Mouse (Mus musculus): ENCODE measurements around the gene Olfr1502. TPM values are rescaled to one million over a fixed set of nuclear protein-coding genes. Genes with fewer than 3 reads are reported as not detected.
"Not testable (repeated sequence)": the region's sequence is repeated elsewhere in the genome, so short reads cannot be mapped to it uniquely, and the experiment has no call there.

Gene Olfr1502
- polyA plus RNA-seq (2015; fragmentation: Nextera tagmentation; extraction: Ambion mirVana) = not detected in 2 replicates

DNA sequence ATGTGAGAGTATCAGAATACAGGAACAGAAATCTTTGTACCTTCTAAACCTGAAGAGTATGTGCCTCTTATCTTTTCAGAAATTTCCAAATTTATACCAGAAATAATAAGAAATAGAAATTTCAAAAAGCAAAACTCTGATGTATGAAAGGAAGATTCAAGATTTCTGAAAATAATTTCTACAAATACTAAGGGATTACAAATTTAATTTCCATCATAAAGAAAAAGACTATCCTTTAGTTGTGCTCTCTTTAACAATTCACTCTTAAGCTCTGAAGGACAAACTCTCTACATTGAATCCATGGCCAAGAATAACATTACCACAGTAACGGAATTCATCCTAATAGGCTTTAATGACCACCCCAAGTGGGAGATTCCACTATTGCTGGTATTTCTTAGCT is at the start of gene Olfr1502:
Gene Olfr1502, plus strand, starts transcription at position 301 of the 400 bp plus-strand sequence.
- Histone ChIP-seq H3K9ac (ENCODE audit: low read length) (no peak within 1 kb of the TSS), H3K4me2 (ENCODE audit: low read depth, low read length) (no peak within 1 kb of the TSS), H3K27ac (ENCODE audit: low read length) (no peak within 1 kb of the TSS), H3K36me3 (ENCODE audit: control insufficient read depth, insufficient read depth, low read length) (no peaks in the 10 kb centered on the region), H3K4me3 (replicated peaks; ENCODE audit: low read length) (no peak within 1 kb of the TSS), H3K4me1 (ENCODE audit: control insufficient read depth, insufficient read depth, low read length) (no peaks in the 10 kb centered on the region), H3K9me3 (replicated peaks; ENCODE audit: control insufficient read depth, low read length) (no peaks in the 10 kb centered on the region), H3K27me3 (ENCODE audit: control insufficient read depth, insufficient read depth, low read length) (no peaks in the 10 kb centered on the region)
- 89% methylated on average over 1 of the region's 1 CpGs for WGBS
- no peak for ATAC-seq (ENCODE audit: insufficient read depth, low FRiP score)

DNA sequence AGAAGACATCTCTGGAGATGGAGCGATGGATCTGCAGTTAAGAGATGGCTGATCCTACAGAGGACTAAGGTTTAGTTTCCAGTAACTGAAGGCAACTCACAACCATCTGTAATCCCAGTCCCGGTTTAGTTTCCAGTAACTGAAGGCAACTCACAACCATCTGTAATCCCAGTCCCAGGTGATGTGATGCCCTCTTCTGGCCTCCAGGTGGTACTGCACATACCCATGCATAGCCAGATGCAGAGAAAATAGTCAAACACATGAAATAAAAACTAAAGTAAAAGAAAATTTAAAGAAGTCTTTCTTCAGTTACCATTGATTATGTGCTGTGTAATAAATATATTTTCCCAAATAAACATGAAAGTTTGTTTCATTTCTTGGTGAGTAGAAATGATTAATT is 48.8 kb upstream of the Olfr1502 start:
- Histone ChIP-seq H3K36me3 (ENCODE audit: control insufficient read depth, insufficient read depth, low read length) (no peaks in the 10 kb centered on the region), H3K9me3 (replicated peaks; ENCODE audit: control insufficient read depth, low read length) (no peaks in the 10 kb centered on the region), H3K27ac (ENCODE audit: low read length) (no peak overlapping the region), H3K4me2 (ENCODE audit: low read depth, low read length) (no peak overlapping the region), H3K4me1 (ENCODE audit: control insufficient read depth, insufficient read depth, low read length) (no peaks in the 10 kb centered on the region), H3K27me3 (ENCODE audit: control insufficient read depth, insufficient read depth, low read length) (no peaks in the 10 kb centered on the region), H3K4me3 (replicated peaks; ENCODE audit: low read length) (no peak overlapping the region), H3K9ac (ENCODE audit: low read length) (no peak overlapping the region)
- ATAC-seq (ENCODE audit: insufficient read depth, low FRiP score) = no peak
- WGBS = 50% methylated on average over 2 of the region's 2 CpGs

DNA sequence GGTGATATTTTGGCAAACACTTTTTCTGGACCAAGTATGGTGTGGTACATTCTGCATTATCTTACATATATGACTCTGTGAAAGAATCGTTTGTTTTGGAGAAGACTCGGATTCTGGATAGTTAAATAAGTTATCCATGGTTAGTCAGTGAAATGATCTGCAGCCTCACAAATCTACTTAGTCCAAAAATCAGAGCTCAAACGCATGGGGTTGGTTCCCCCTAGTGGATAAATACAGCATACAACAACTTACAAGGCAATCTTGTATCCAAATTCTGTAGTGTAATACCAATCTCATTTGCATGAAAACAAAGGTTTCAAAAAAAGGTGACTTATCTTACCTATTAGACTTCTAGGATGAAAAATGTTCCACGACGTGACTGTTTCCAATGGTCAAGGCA is 42.8 kb upstream of the Olfr1502 start:
- H3K4me2 ChIP-seq (ENCODE audit: low read depth, low read length) = no peak overlapping the region
- H3K27me3 ChIP-seq (ENCODE audit: control insufficient read depth, insufficient read depth, low read length) = no peaks in the 10 kb centered on the region
- H3K9me3 ChIP-seq (replicated peaks; ENCODE audit: control insufficient read depth, low read length) = no peaks in the 10 kb centered on the region
- ATAC-seq (ENCODE audit: insufficient read depth, low FRiP score) = no peak
- no peak overlapping the region for H3K9ac ChIP-seq (ENCODE audit: low read length)
- H3K27ac ChIP-seq (ENCODE audit: low read length) = no peak overlapping the region
- no peak overlapping the region for H3K4me3 ChIP-seq (replicated peaks; ENCODE audit: low read length)
- 33% methylated on average over 5 of the region's 5 CpGs for WGBS
- H3K4me1 ChIP-seq (ENCODE audit: control insufficient read depth, insufficient read depth, low read length) = no peaks in the 10 kb centered on the region
- no peaks in the 10 kb centered on the region for H3K36me3 ChIP-seq (ENCODE audit: control insufficient read depth, insufficient read depth, low read length)

DNA sequence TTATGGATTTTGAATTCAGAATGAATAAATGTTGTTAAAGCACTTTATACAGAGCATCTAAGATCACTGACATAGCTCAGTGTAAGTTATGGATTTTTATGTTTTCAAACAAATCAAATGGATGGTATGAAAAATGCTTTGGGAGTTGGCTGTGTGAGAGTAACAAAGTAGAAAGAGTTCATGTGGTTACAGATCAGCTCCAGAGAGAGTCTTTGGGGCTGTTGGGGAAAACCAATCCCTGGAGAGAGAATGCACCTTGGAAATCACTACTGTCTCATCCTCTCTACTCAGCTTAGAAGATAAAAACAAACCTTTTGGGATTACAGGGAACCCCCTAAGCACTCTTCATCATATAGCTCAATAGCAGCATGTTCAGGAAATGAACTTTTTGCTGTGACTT is 42.2 kb upstream of the Olfr1502 start, which contains the start of gene Olfr1499:
Gene Olfr1499, minus strand, starts transcription at position 101 of the 400 bp plus-strand sequence.
- no peaks in the 10 kb centered on the region for H3K36me3 ChIP-seq (ENCODE audit: control insufficient read depth, insufficient read depth, low read length)
- no peaks in the 10 kb centered on the region for H3K4me1 ChIP-seq (ENCODE audit: control insufficient read depth, insufficient read depth, low read length)
- H3K9me3 ChIP-seq (replicated peaks; ENCODE audit: control insufficient read depth, low read length) = no peaks in the 10 kb centered on the region
- H3K27ac ChIP-seq (ENCODE audit: low read length) = no peak within 1 kb of the TSS
- H3K9ac ChIP-seq (ENCODE audit: low read length) = no peak within 1 kb of the TSS
- ATAC-seq (ENCODE audit: insufficient read depth, low FRiP score) = no peak
- no peaks in the 10 kb centered on the region for H3K27me3 ChIP-seq (ENCODE audit: control insufficient read depth, insufficient read depth, low read length)
- no peak within 1 kb of the TSS for H3K4me2 ChIP-seq (ENCODE audit: low read depth, low read length)
- no peak within 1 kb of the TSS for H3K4me3 ChIP-seq (replicated peaks; ENCODE audit: low read length)

DNA sequence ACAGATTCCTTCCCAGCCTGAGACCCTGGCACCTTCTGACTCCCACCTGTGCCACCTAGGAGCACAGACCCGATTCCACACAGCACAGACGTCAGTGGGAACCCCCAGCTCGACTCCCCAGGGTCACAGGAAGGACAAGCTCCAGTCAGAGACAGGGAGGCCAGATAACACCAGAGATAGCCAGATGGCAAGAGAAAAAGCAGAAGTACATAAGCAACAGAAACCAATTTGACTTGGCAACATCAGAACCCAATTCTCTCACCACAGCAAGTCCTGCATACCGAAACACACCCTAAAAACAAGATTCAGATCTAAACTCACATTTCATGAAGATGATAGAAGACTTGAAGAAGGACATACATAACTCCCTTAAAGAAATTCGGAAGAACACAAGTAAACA is 40.7 kb upstream of the Olfr1502 start:
- H3K36me3 ChIP-seq (ENCODE audit: control insufficient read depth, insufficient read depth, low read length) = no peaks in the 10 kb centered on the region
- H3K9me3 ChIP-seq (replicated peaks; ENCODE audit: control insufficient read depth, low read length) = no peaks in the 10 kb centered on the region
- WGBS = 62% methylated on average over 5 of the region's 5 CpGs
- ATAC-seq (ENCODE audit: insufficient read depth, low FRiP score) = no peak
- no peaks in the 10 kb centered on the region for H3K27me3 ChIP-seq (ENCODE audit: control insufficient read depth, insufficient read depth, low read length)
- no peak overlapping the region for H3K4me3 ChIP-seq (replicated peaks; ENCODE audit: low read length)
- H3K4me1 ChIP-seq (ENCODE audit: control insufficient read depth, insufficient read depth, low read length) = no peaks in the 10 kb centered on the region
- H3K9ac ChIP-seq (ENCODE audit: low read length) = no peak overlapping the region
- H3K4me2 ChIP-seq (ENCODE audit: low read depth, low read length) = no peak overlapping the region
- H3K27ac ChIP-seq (ENCODE audit: low read length) = no peak overlapping the region

DNA sequence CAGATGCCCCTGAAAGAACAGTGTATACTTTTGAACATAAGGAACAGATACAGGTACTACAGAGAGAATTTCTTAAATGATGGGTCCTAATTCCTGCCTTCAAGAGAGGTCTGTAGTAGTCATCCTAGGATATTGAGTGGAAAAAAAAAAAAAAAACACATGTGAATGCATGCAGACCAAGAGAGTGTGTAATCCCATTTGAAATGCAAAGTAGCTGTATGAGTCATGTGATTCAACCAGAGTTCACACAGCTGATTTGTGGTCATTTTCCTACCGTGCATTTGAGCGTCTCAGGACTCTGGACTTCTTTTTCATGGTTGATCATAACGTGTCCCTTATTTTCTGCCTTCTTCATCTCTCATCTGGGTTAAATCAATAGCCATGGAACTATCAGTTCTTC is 33.1 kb upstream of the Olfr1502 start:
- 75% methylated on average over 3 of the region's 3 CpGs for WGBS
- H3K36me3 ChIP-seq (ENCODE audit: control insufficient read depth, insufficient read depth, low read length) = no peaks in the 10 kb centered on the region

DNA sequence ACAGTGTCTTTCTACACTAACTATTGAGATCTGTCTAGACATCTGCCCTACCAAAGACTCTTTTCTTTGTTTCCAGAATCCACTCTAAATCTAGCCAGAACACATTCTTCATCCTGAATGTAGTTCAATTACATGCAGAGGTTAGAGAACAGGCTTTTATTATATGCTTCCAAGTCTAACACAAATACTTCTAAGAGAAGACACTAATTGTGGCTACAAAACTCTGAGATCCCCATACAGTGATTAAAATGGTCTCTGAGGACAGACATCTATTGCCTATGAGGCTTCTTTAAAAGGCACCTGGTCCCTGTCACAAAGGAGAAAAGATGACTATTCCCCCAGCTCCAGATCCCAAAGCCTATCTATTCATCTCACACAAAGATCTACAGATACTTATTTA is 31.2 kb upstream of the Olfr1502 start, which contains the start of gene Olfr1500:
Gene Olfr1500, minus strand, starts transcription at position 101 of the 400 bp plus-strand sequence.
- H3K27ac ChIP-seq (ENCODE audit: low read length) = no peak within 1 kb of the TSS
- no peaks in the 10 kb centered on the region for H3K27me3 ChIP-seq (ENCODE audit: control insufficient read depth, insufficient read depth, low read length)
- H3K36me3 ChIP-seq (ENCODE audit: control insufficient read depth, insufficient read depth, low read length) = no peaks in the 10 kb centered on the region
- no peak within 1 kb of the TSS for H3K9ac ChIP-seq (ENCODE audit: low read length)
- ATAC-seq (ENCODE audit: insufficient read depth, low FRiP score) = no peak
- H3K4me3 ChIP-seq (replicated peaks; ENCODE audit: low read length) = no peak within 1 kb of the TSS
- H3K4me1 ChIP-seq (ENCODE audit: control insufficient read depth, insufficient read depth, low read length) = no peaks in the 10 kb centered on the region
- no peaks in the 10 kb centered on the region for H3K9me3 ChIP-seq (replicated peaks; ENCODE audit: control insufficient read depth, low read length)
- H3K4me2 ChIP-seq (ENCODE audit: low read depth, low read length) = no peak within 1 kb of the TSS

More for the DNA sequence above, 33.1 kb upstream of the Olfr1502 start:
- no peak overlapping the region for H3K27ac ChIP-seq (ENCODE audit: low read length)
- H3K4me2 ChIP-seq (ENCODE audit: low read depth, low read length) = no peak overlapping the region
- no peaks in the 10 kb centered on the region for H3K27me3 ChIP-seq (ENCODE audit: control insufficient read depth, insufficient read depth, low read length)
- H3K4me3 ChIP-seq (replicated peaks; ENCODE audit: low read length) = no peak overlapping the region
- no peaks in the 10 kb centered on the region for H3K9me3 ChIP-seq (replicated peaks; ENCODE audit: control insufficient read depth, low read length)
- ATAC-seq (ENCODE audit: insufficient read depth, low FRiP score) = no peak
- H3K9ac ChIP-seq (ENCODE audit: low read length) = no peak overlapping the region
- no peaks in the 10 kb centered on the region for H3K4me1 ChIP-seq (ENCODE audit: control insufficient read depth, insufficient read depth, low read length)

DNA sequence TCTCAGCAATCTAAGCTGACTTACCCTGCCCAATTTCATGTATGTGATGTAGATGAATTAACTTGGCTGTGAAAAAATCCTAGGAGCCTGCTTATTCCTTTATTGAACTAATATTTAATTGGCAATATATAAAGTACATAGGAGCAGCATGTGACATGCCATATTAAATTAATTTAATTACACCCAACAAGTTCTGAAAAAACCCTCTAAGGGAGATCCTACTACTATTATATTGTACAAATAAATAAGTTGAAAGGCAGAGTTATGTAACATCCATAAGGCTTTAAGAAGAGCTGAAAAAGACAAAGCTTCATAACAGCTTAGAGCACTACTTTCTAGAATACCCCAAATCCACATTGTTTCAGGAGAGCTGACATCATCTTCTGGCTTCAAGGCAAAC is 11.0 kb upstream of the Olfr1502 start, which contains the start of gene Olfr1501:
Gene Olfr1501, minus strand, starts transcription at position 101 of the 400 bp plus-strand sequence.
- H3K36me3 ChIP-seq (ENCODE audit: control insufficient read depth, insufficient read depth, low read length); H3K9ac ChIP-seq (ENCODE audit: low read length); H3K4me2 ChIP-seq (ENCODE audit: low read depth, low read length); H3K27me3 ChIP-seq (ENCODE audit: control insufficient read depth, insufficient read depth, low read length); H3K27ac ChIP-seq (ENCODE audit: low read length); H3K9me3 ChIP-seq (replicated peaks; ENCODE audit: control insufficient read depth, low read length); H3K4me3 ChIP-seq (replicated peaks; ENCODE audit: low read length); ATAC-seq (ENCODE audit: insufficient read depth, low FRiP score); H3K4me1 ChIP-seq (ENCODE audit: control insufficient read depth, insufficient read depth, low read length): not testable (repeated sequence)

DNA sequence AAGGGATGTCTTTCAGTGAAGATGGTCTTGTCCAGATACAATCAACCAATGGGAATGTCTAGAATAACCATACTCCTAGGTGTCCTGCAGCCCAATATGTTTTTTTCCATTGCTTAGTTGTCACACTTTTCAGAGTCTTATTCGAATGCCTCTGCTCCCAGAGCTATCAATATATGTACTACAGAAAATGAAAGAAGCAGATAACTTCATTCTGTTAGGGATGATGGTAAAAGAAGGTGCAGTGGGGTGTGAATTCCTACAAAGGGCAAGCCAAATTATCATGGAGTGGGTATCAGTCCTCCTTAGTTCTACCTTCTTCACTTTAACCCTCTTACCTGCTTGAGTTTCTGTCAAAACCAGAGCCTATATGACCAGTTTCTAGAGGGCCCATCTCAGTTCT is 36.2 kb downstream of the Olfr1502 start, which contains the start of gene Olfr1504:
Gene Olfr1504, minus strand, starts transcription at position 101 of the 400 bp plus-strand sequence.
- Histone ChIP-seq H3K4me2 (ENCODE audit: low read depth, low read length) (no peak within 1 kb of the TSS), H3K36me3 (ENCODE audit: control insufficient read depth, insufficient read depth, low read length) (no peaks in the 10 kb centered on the region), H3K9ac (ENCODE audit: low read length) (no peak within 1 kb of the TSS), H3K9me3 (replicated peaks; ENCODE audit: control insufficient read depth, low read length) (no peaks in the 10 kb centered on the region), H3K4me3 (replicated peaks; ENCODE audit: low read length) (no peak within 1 kb of the TSS), H3K27me3 (ENCODE audit: control insufficient read depth, insufficient read depth, low read length) (no peaks in the 10 kb centered on the region), H3K4me1 (ENCODE audit: control insufficient read depth, insufficient read depth, low read length) (no peaks in the 10 kb centered on the region), H3K27ac (ENCODE audit: low read length) (no peak within 1 kb of the TSS)
- no peak for ATAC-seq (ENCODE audit: insufficient read depth, low FRiP score)
- WGBS = 62% methylated on average over 1 of the region's 1 CpGs

Measured in stomach, embryonic 16.5 days (tissue).